Mouse (Mus musculus) embryo, embryonic 11.5 days (tissue): ENCODE data around the gene Ghrh.
"Not testable (repeated sequence)": the region's sequence is repeated elsewhere in the genome, so short reads cannot be mapped to it uniquely, and the experiment has no call there.

Source experiments
- DNase-seq: peaks from one replicate; pipeline ENCODE4 v3.0.0-alpha.2; 2012; ENCODE audit warnings: low read depth, low spot score

Gene Ghrh

GRCm38 (mm10) chr2:157347361-157348159 is at the start of gene Ghrh:
Ghrh (minus strand) TSS chr2:157347506.
- DNase-seq: no peak

DNA sequence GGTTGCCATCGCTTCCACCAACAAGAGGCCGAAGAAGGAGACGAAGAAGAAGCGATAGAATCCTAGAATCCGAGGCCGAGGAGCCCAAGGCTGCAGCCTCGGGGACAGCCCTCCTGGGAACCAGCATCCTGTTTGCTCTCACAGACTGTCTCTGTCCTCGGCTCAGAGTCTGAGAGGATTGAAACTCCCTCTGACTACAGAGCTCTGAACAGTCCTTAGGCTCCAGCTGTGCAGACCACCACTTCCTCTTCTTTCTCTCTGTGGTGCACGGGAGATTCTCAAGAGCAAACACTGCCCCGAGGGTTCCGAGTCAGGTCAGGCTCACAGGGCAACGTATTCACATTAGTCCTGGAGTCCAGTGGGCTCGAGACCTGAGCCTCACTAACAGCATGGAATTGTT is 48.7 kb upstream of the Ghrh start:
- DNase-seq: no peak

- no peak for DNase-seq
Observed at GRCm38 (mm10) chr2:157395371-157395770, 48.1 kb upstream of the Ghrh start.

DNA sequence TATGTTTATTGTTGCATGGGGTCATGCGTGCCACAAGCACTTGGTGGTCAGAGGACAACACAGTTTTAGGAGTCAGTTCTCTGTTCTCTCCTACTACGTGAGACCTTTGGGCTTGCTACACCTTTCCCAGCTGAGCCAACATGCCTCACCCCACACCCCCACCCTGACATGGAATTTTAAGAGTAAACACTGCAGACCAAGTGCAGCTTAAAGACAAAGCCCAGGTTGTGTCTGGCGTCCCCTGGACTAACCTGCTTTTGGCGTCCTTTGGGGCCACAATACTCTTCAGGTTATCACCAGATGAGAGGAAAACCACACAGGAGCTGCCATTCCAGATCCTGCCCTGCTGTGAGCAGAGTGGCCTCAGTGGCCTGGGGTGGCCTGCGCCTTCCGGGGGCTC is 47.6 kb upstream of the Ghrh start:
- no peak for DNase-seq

DNA sequence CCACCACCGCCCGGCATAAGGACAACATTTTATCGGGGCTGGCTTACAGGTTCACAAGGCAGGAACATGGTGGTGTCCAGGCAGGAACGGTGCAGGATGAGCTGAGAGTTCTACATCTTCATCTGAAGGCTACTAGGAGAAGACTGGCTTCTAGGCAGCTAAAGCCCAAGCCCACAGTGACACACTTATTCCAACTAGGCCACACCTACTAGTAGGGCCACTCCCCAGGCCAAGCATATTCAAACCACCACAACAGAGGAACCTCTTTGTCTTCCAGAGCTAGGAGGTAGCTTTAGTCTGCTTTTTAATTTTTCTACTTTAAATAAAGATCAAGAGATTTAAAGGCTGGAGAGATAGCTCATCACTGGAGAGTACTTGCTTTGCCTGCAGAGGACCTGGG is 46.2 kb upstream of the Ghrh start:
- DNase-seq: no peak

GRCm38 (mm10) chr2:157392331-157392730 is 45.0 kb upstream of the Ghrh start:
- no peak for DNase-seq

- no peak for DNase-seq
Observed at GRCm38 (mm10) chr2:157389591-157389921, 42.2 kb upstream of the Ghrh start.

- not testable (repeated sequence) for DNase-seq
Observed at GRCm38 (mm10) chr2:157388901-157389590, 41.7 kb upstream of the Ghrh start.

DNA sequence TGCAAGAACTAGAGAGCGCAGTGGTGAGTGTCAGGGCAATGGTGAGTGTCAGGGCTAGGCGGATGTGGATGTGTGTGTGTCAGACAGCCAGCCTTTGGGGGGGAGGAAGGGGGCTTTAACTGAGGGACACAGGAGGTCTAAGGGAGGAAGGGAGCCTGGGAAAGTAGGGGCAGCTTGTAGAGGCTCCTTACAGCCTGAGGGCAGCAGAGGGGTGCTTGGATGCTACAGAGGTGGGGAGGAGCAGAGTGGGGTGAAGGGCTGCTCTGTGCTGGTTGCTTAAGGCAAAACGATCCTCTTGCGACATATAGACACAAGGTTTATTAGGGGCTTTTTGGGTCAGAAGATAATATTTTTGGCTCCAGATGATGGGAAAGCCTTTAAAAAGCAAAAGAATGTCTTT is 37.5 kb upstream of the Ghrh start:
- DNase-seq: no peak

GRCm38 (mm10) chr2:157376995-157377394 is 29.7 kb upstream of the Ghrh start:
- DNase-seq: no peak

- DNase-seq: no peak
Observed at GRCm38 (mm10) chr2:157375794-157376757, 28.8 kb upstream of the Ghrh start.

DNA sequence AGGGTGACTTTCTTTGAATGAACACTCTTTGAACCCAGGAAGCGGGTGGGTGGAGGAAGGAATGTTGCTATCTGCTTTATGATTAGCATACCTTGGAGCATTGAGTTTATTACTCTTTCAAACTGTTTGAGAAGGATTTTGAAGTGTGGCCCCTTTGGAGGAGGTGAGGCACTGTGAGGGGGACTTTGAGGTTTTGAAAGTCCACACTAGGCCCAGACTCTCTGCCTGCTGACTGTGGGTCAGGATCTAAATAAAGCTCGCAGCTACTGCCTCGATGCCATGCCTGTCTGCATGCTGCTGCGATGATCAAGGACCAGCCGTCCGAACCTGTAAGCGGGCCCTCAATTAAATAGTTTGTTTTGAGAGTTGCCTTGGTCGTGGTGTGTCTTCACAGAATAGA is 27.7 kb upstream of the Ghrh start:
- DNase-seq: no peak

GRCm38 (mm10) chr2:157373681-157374080 is 26.4 kb upstream of the Ghrh start:
- no peak for DNase-seq

GRCm38 (mm10) chr2:157371696-157372095 is 24.4 kb upstream of the Ghrh start:
- DNase-seq: no peak

GRCm38 (mm10) chr2:157367991-157368390 is 20.7 kb upstream of the Ghrh start:
- DNase-seq: no peak

GRCm38 (mm10) chr2:157367184-157367893 is 20.0 kb upstream of the Ghrh start, which contains the start of gene Manbal:
Manbal (plus strand) TSS chr2:157367594.
- DNase-seq: peak; percentile 84

- DNase-seq: no peak
Observed at GRCm38 (mm10) chr2:157366762-157367161, 19.5 kb upstream of the Ghrh start.

DNA sequence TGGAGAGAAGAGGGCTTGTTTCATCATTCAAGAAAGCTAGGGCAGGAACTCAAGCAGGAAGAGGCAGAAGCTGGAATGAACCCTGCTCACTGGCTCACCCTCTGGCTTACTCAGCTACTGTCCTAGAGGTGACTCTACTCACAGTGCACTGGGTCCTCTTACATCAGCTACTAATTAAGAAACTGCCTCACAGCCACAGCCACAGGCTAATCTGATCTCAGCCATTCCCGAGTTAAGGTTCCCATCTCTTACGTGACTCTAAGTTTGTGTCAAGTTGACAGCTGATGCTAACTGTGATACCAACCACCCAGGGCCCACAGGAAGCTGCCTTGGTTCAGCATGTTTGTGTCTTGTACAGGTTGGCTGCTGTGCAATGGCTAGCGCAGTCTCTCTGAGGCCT is 15.7 kb upstream of the Ghrh start:
- no peak for DNase-seq

DNA sequence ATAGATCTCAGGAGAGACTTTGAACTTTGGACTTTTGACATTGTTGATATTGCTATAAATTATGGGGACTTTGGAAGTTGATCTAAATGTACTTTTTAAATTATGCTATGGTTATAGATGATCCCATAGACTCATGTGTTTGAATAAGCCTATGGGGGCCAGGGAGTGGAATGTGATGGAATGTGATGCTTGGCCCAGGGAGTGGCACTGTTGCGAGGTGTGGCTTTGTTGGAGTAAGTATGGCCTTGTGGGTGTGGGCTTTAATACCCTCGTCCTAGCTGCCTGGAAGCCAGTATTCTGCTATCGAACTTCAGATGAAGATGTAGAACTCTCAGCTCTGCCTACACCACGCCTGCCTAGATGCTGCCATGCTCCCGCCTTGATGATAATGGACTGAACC is 12.7 kb upstream of the Ghrh start:
- DNase-seq: no peak

- DNase-seq: no peak
Observed at GRCm38 (mm10) chr2:157354106-157354505, 6.8 kb upstream of the Ghrh start.

DNA sequence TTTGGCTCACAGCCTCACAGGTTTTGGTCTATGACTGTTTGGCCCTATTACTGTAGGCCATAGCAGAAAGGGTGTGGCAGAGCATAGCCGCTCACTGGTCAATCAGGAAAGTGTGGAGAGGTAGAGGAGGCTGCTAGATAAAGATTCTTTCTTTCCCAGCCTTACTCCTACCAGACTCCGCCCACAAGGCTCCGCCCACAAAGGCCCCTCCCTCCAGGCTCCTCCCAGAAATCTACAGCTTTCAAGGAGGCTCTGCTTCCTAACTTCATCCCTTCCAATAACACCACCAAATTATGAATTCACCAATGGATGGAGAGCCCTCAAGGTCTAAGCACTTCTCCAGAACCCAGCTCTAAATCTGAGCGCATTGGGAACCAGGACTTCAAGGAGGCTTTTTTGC is 5.9 kb upstream of the Ghrh start:
- DNase-seq: no peak
